Mouse (Mus musculus) c-Kit-positive CD71-negative TER-119-negative erythroid progenitor cells, embryonic 14.5 days (primary cell): ENCODE results near the gene Hsp90ab1.

Experiments used
- DNase-seq: peaks from one replicate; pipeline ENCODE4 v3.0.0-alpha.2; 2013; ENCODE audit warnings: low read depth

Hsp90ab1 gene

GRCm38 (mm10) chr17:45557998-45558862, 14.8 kb downstream of the Hsp90ab1 start:
- DNase-seq: no peak

- no peak for DNase-seq
These were observed 15.7 kb downstream of the Hsp90ab1 start for GRCm38 (mm10) chr17:45557246-45557824.

GRCm38 (mm10) chr17:45556514-45557245, 16.4 kb downstream of the Hsp90ab1 start:
- no peak for DNase-seq

- no peak for DNase-seq
These were observed 17.0 kb downstream of the Hsp90ab1 start for GRCm38 (mm10) chr17:45556107-45556489.

GRCm38 (mm10) chr17:45555452-45556106, 17.5 kb downstream of the Hsp90ab1 start, which contains the start of gene Nfkbie:
Gene Nfkbie (plus strand): TSS chr17:45555703.
- peak; percentile 90 for DNase-seq

GRCm38 (mm10) chr17:45554420-45554819, 18.7 kb downstream of the Hsp90ab1 start:
- DNase-seq: no peak

GRCm38 (mm10) chr17:45553065-45553464, 20.0 kb downstream of the Hsp90ab1 start:
- no peak for DNase-seq

GRCm38 (mm10) chr17:45551816-45552451, 21.1 kb downstream of the Hsp90ab1 start:
- DNase-seq: no peak

GRCm38 (mm10) chr17:45551249-45551796, 21.7 kb downstream of the Hsp90ab1 start:
- no peak for DNase-seq

- DNase-seq: no peak
These were observed 22.8 kb downstream of the Hsp90ab1 start for GRCm38 (mm10) chr17:45550253-45550652.

- DNase-seq: no peak
These were observed 23.4 kb downstream of the Hsp90ab1 start, which contains the start of gene Tmem151b for GRCm38 (mm10) chr17:45549617-45550181. Gene Tmem151b (minus strand): TSS chr17:45549677.

GRCm38 (mm10) chr17:45548541-45549512, 24.2 kb downstream of the Hsp90ab1 start:
- DNase-seq: no peak

- DNase-seq: no peak
These were observed 25.4 kb downstream of the Hsp90ab1 start for GRCm38 (mm10) chr17:45547461-45548190.

GRCm38 (mm10) chr17:45546941-45547340, 26.1 kb downstream of the Hsp90ab1 start:
- DNase-seq: no peak

GRCm38 (mm10) chr17:45545278-45545961, 27.7 kb downstream of the Hsp90ab1 start:
- DNase-seq: no peak

- DNase-seq: no peak
These were observed 28.2 kb downstream of the Hsp90ab1 start for GRCm38 (mm10) chr17:45544873-45545277.

GRCm38 (mm10) chr17:45544001-45544872, 28.8 kb downstream of the Hsp90ab1 start:
- no peak for DNase-seq
